Mouse (Mus musculus) thymus, adult 2 months (tissue): ENCODE measurements at regions not wholly inside any gene's neighbourhood (a gene's known extent, or its start where the extent isn't known, plus 50 kb on each side); places are given as distances from the start of the nearest gene placed in this dataset.

Source experiments
- CTCF ChIP-seq: fragments of 200-500 bp; IDR thresholded peaks from 2 replicates; pipeline ENCODE4 v1.5.1; 2012; ENCODE audit warnings: mild to moderate bottlenecking, control low read depth, low read length, moderate library complexity, borderline replicate concordance; ENCODE audit not compliant: control insufficient read depth, poor library complexity, insufficient read depth; ENCODE audit errors: extremely low read depth
- POLR2A ChIP-seq: fragments of 200-500 bp; IDR thresholded peaks from 2 replicates; pipeline ENCODE4 v1.6.1; 2012; ENCODE audit warnings: mild to moderate bottlenecking, low read length, control low read depth, moderate library complexity; ENCODE audit not compliant: control insufficient read depth, poor library complexity, insufficient read depth; ENCODE audit errors: extremely low read depth

DNA sequence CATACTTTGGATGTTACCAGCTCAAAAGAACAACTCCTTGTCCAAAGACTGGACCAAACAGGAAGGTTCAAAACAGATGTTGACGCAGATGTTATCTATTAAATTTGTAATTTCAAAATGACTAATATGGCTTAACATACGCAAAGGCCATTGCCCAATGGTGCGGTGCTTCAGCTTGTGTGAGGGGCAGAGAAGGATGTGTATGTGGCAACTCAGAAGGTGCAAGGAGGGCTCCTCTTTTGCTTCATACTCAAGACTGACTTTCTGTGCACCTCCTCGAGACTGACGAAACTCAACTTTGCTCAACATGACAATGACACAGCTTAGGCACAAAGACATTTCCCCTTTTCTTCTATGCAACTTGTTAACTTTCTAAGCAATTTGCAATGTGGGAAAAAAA lies 186.3 kb upstream of the Thbs1 start:
- no peak for TF ChIP-seq POLR2A
- TF ChIP-seq CTCF = no peak
